Mouse (Mus musculus): ENCODE results near the gene Sgtb. TPM values are rescaled to one million over a fixed set of nuclear protein-coding genes. Genes with fewer than 3 reads are reported as not detected.

The Sgtb gene
- total RNA-seq, 4 experiments from 2014 or later = 75.3 to 86.2 (median 80.2) TPM

- peak; percentile 53 to 68 for DNase-seq (ENCODE audit: low spot score in 2 of 2)
Observed at GRCm38 (mm10) chr13:104109816-104110521, 428 bp downstream of the Sgtb start.

GRCm38 (mm10) chr13:104110526-104110925, 985 bp downstream of the Sgtb start:
- DNase-seq (ENCODE audit: low spot score in 2 of 2) = no peak

GRCm38 (mm10) chr13:104112266-104112900, 2.8 kb downstream of the Sgtb start:
- no peak for DNase-seq (ENCODE audit: low spot score in 2 of 2)

- DNase-seq (ENCODE audit: low spot score in 2 of 2) = no peak
Observed at GRCm38 (mm10) chr13:104113782-104114181, 4.2 kb downstream of the Sgtb start.

- peak; percentile 25 to 44 for DNase-seq (ENCODE audit: low spot score in 2 of 2)
Observed at GRCm38 (mm10) chr13:104114827-104115226, 5.3 kb downstream of the Sgtb start.

- no peak for DNase-seq (ENCODE audit: low spot score in 2 of 2)
Observed at GRCm38 (mm10) chr13:104122078-104122840, 12.7 kb downstream of the Sgtb start.

- DNase-seq (ENCODE audit: low spot score in 2 of 2) = no peak
Observed at GRCm38 (mm10) chr13:104123662-104124381, 14.3 kb downstream of the Sgtb start.

- DNase-seq (ENCODE audit: low spot score in 2 of 2) = no peak
Observed at GRCm38 (mm10) chr13:104132561-104132960, 23.0 kb downstream of the Sgtb start.

GRCm38 (mm10) chr13:104134510-104135085, 25.1 kb downstream of the Sgtb start:
- DNase-seq (ENCODE audit: low spot score in 2 of 2) = no peak

GRCm38 (mm10) chr13:104139369-104140209, 30.0 kb downstream of the Sgtb start:
- DNase-seq (ENCODE audit: low spot score in 2 of 2) = peak; percentile 79 to 88

GRCm38 (mm10) chr13:104144871-104145270, 35.3 kb downstream of the Sgtb start:
- DNase-seq (ENCODE audit: low spot score in 2 of 2) = no peak

GRCm38 (mm10) chr13:104145646-104146045, 36.1 kb downstream of the Sgtb start:
- no peak for DNase-seq (ENCODE audit: low spot score in 2 of 2)

- DNase-seq (ENCODE audit: low spot score in 2 of 2) = no peak
Observed at GRCm38 (mm10) chr13:104154180-104154579, 44.6 kb downstream of the Sgtb start.

- DNase-seq (ENCODE audit: low spot score in 2 of 2) = no peak
Observed at GRCm38 (mm10) chr13:104155106-104155505, 45.6 kb downstream of the Sgtb start.

GRCm38 (mm10) chr13:104155686-104156085, 46.1 kb downstream of the Sgtb start:
- DNase-seq (ENCODE audit: low spot score in 2 of 2) = no peak

- DNase-seq (ENCODE audit: low spot score in 2 of 2) = no peak
Observed at GRCm38 (mm10) chr13:104171711-104172110, 62.2 kb downstream of the Sgtb start.

- no peak for DNase-seq (ENCODE audit: low spot score in 2 of 2)
Observed at GRCm38 (mm10) chr13:104172498-104172897, 63.0 kb downstream of the Sgtb start.

GRCm38 (mm10) chr13:104176874-104177273, 67.3 kb downstream of the Sgtb start:
- DNase-seq (ENCODE audit: low spot score in 2 of 2) = no peak

GRCm38 (mm10) chr13:104177796-104178649, 68.5 kb downstream of the Sgtb start, which contains the start of gene Trappc13:
Gene Trappc13 (minus strand): TSS chr13:104178469.
- DNase-seq (ENCODE audit: low spot score in 2 of 2) = peak in 1 of 2 experiments; percentile 8

Measured in layer of hippocampus, adult 8-10 months (tissue).